Mouse (Mus musculus): ENCODE data around the gene Swap70.

DNA sequence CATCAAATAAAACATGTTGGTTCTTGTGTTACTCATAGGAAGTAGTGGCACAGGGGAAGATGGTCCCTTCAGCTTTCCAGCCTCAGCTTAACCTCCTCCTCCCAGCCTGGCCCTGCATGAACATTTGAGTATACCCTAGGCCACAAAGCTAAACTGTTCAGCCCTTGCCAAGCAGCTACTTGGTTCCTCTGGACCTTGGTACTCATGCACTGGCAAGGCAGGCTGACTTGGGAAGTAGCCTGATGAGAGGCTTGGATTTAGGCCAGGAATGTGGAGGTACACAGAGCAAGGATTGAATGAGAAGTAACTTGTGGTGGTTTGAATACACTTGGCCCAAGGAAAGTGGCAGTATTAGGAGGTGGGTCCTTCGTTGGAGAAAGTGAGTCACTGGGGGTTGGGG lies 93.8 kb downstream of the Swap70 start:
- TF ChIP-seq CTCF (IDR thresholded peaks at IDR 0.05) (no peak), EP300 (IDR thresholded peaks at IDR 0.05) (no peak)

Measured in lung, postnatal 0 days (tissue).